Mouse (Mus musculus): ENCODE results near the gene Slc16a5. TPM values are rescaled to one million over a fixed set of nuclear protein-coding genes. Genes with fewer than 3 reads are reported as not detected.

The Slc16a5 gene
- not detected in 2 replicates for polyA plus RNA-seq (2011; ENCODE audit: insufficient read depth, insufficient read length, low read depth, missing spikeins)

DNA sequence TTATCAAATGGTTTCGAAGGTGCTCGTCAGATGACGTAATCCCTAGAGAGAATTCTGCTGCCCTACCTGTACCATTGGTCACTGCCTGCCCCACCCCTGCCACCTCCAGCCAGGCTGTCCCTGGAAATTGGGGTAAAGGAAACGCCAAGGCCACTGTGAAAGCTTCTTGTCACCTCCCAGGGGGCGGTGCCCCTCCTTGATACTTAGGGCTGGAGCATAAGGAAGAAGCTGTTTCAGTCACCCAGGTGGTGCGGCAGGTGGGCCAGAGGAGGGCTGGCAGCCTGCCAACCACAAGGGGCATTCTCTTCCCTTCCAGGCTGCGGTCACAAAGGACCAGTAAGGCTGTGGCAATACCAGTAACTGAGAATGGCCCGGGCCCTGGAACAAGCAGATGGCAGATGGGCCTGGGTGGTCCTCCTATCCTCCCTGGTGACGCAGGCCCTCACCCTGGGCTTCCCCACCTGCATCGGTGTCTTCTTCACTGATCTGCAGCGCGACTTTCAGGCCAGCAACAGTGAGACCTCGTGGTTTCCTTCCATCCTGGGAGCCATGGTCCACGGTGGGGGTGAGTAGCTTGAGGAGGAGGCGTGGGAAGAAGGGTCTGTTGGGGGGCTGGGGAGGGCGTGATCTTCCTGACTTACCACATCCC is at the start of gene Slc16a5:
Gene Slc16a5, plus strand, starts transcription at position 232 of the 649 bp plus-strand sequence.
- no peak within 1 kb of the TSS for H3K9ac ChIP-seq (ENCODE audit: low read depth, poor library complexity, severe bottlenecking)
- no peaks in the 10 kb centered on the region for H3K36me3 ChIP-seq (ENCODE audit: control insufficient read depth, insufficient read depth, low read length, poor library complexity, severe bottlenecking)
- peaks cover 17% of the 10 kb centered on the region for H3K4me1 ChIP-seq (ENCODE audit: control insufficient read depth, insufficient read depth, low read length)
- TF ChIP-seq EP300 (IDR thresholded peaks at IDR 0.05; ENCODE audit: insufficient read depth, low read depth, low read length) (no peak), CTCF (IDR thresholded peaks at IDR 0.05; ENCODE audit: low read depth, low read length) (no peak), POLR2A (IDR thresholded peaks at IDR 0.05; ENCODE audit: insufficient read depth, low read length) (no peak)
- no peak within 1 kb of the TSS for H3K27ac ChIP-seq (ENCODE audit: insufficient read depth, low read length)
- H3K27me3 ChIP-seq (ENCODE audit: control insufficient read depth, insufficient read depth, low read length, poor library complexity, severe bottlenecking) = no peaks in the 10 kb centered on the region
- no peaks in the 10 kb centered on the region for H3K9me3 ChIP-seq (replicated peaks; ENCODE audit: control insufficient read depth, insufficient read depth, low read length, poor library complexity, severe bottlenecking)
- no peak within 1 kb of the TSS for H3K4me3 ChIP-seq (ENCODE audit: low read depth, low read length)

DNA sequence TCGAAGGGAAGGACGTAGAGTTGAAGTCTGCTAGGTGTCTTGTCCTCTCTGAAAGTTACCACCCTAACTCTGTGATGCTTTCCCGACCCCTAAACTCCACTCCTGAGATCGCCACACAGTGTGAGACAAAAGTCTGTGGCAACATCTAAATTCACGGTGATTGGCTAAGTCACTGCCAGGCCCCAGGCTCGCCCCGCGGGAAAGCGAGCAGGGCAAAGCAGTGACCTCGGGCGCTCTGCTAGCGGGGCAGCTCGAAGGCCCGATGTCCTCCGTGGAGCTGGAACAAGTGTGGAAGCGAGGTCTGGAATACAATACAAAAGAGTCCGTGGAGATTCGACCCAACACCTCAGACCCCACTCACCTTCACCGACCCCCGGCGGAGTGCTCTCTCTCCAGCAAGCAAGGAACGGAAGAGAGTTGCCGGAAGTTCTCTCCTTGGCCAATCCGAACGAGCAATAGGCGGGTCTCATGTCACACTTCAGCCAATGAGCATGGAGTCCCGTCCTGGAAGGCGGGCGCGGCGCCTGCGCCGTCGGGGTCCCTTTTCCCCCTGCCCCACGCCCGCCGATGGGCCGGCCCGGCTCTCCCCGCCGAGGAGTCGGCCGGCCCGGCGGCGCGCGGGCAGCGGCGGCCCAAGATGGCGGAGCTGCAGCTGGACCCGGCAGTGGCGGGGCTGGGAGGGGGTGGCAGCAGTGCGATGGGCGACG is 42.6 kb upstream of the Slc16a5 start, which contains the start of the genes Atp5h and Kctd2:
Gene Atp5h, minus strand, starts transcription at position 432 of the 707 bp plus-strand sequence.
Gene Kctd2, plus strand, starts transcription at position 598 of the 707 bp plus-strand sequence.
- no peak for TF ChIP-seq POLR2A (IDR thresholded peaks at IDR 0.05; ENCODE audit: insufficient read depth, low read length)
- TF ChIP-seq CTCF (IDR thresholded peaks at IDR 0.05; ENCODE audit: low read depth, low read length) = no peak
- TF ChIP-seq EP300 (IDR thresholded peaks at IDR 0.05; ENCODE audit: insufficient read depth, low read depth, low read length) = no peak
- Histone ChIP-seq H3K4me3 (ENCODE audit: low read depth, low read length) (peak within 1 kb of the TSS; percentile 100), H3K4me1 (ENCODE audit: control insufficient read depth, insufficient read depth, low read length) (no peaks in the 10 kb centered on the region), H3K9me3 (replicated peaks; ENCODE audit: control insufficient read depth, insufficient read depth, low read length, poor library complexity, severe bottlenecking) (no peaks in the 10 kb centered on the region), H3K9ac (ENCODE audit: low read depth, poor library complexity, severe bottlenecking) (peak within 1 kb of the TSS; percentile 86), H3K27me3 (ENCODE audit: control insufficient read depth, insufficient read depth, low read length, poor library complexity, severe bottlenecking) (no peaks in the 10 kb centered on the region), H3K27ac (ENCODE audit: insufficient read depth, low read length) (0 out of 2 replicates have a peak within 1 kb of the TSS, but pooled peaks have one; percentile 5), H3K36me3 (ENCODE audit: control insufficient read depth, insufficient read depth, low read length, poor library complexity, severe bottlenecking) (peaks cover 19% of the 10 kb centered on the region)

DNA sequence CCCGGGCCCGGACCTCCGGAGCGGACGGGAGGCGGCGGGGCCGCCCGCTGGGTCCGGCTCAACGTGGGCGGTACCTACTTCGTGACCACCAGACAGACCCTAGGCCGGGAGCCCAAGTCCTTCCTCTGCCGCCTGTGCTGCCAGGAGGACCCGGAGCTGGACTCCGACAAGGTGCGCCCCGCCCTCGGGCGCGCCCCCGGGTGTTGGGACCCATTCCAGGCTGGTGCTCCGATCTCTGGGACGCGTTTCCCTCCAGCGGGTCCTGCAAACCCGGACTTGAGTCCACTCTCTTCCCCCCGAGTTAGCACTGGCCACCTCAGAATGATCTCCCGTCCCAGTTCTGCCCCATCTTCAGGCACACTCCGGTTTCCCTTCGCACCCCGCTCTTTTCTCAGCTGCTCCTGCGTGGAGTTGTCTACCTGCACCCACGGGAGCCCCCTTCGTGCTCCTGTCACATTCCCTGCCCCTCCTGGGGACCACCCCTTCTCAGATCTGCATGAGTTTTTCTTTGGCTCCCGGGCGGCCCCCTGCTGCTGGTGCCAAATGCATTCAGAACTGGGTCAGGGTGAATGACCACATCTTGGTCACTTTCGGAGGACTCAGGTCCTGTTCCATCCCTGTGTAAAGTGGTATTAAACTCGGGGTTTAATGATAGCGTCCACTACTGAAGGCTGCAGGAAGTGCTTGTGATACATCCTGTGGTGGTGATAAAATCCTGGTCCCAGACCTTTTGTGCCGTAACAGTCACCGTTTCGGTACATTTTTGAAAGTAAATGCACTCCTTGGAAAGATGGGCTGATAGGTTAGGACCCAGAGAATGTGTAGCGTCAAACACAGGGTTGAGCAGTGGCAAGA is 41.7 kb upstream of the Slc16a5 start:
- Histone ChIP-seq H3K4me3 (ENCODE audit: low read depth, low read length) (peak overlapping the region; percentile 97), H3K4me1 (ENCODE audit: control insufficient read depth, insufficient read depth, low read length) (no peaks in the 10 kb centered on the region), H3K27me3 (ENCODE audit: control insufficient read depth, insufficient read depth, low read length, poor library complexity, severe bottlenecking) (no peaks in the 10 kb centered on the region), H3K27ac (ENCODE audit: insufficient read depth, low read length) (no peak overlapping the region), H3K9ac (ENCODE audit: low read depth, poor library complexity, severe bottlenecking) (peak overlapping the region; percentile 83), H3K9me3 (replicated peaks; ENCODE audit: control insufficient read depth, insufficient read depth, low read length, poor library complexity, severe bottlenecking) (no peaks in the 10 kb centered on the region), H3K36me3 (ENCODE audit: control insufficient read depth, insufficient read depth, low read length, poor library complexity, severe bottlenecking) (peaks cover 13% of the 10 kb centered on the region)
- no peak for TF ChIP-seq CTCF (IDR thresholded peaks at IDR 0.05; ENCODE audit: low read depth, low read length)
- TF ChIP-seq EP300 (IDR thresholded peaks at IDR 0.05; ENCODE audit: insufficient read depth, low read depth, low read length) = no peak
- no peak for TF ChIP-seq POLR2A (IDR thresholded peaks at IDR 0.05; ENCODE audit: insufficient read depth, low read length)

DNA sequence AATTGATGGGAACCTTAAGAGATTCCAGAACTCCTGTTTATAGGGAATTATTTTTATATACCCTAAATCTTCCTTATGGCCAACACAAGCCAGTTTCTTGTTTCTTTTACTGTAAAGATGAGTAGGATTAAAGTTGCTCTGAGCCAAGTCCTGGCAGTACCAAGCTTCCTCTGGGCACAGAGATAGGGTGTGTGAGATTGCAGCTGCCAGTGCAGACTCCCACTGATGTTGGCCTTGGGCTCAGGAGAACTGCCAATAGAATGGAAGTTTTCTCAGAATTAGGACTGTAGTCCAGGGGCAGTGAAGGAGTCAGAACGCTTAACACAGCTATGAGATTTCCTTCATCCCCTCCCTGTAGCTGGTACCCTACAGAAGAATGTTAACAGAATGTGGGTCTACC is 40.9 kb upstream of the Slc16a5 start:
- H3K9ac ChIP-seq (ENCODE audit: low read depth, poor library complexity, severe bottlenecking) = no peak overlapping the region
- no peaks in the 10 kb centered on the region for H3K4me1 ChIP-seq (ENCODE audit: control insufficient read depth, insufficient read depth, low read length)
- peaks cover 6% of the 10 kb centered on the region for H3K36me3 ChIP-seq (ENCODE audit: control insufficient read depth, insufficient read depth, low read length, poor library complexity, severe bottlenecking)
- no peaks in the 10 kb centered on the region for H3K27me3 ChIP-seq (ENCODE audit: control insufficient read depth, insufficient read depth, low read length, poor library complexity, severe bottlenecking)
- no peaks in the 10 kb centered on the region for H3K9me3 ChIP-seq (replicated peaks; ENCODE audit: control insufficient read depth, insufficient read depth, low read length, poor library complexity, severe bottlenecking)
- H3K4me3 ChIP-seq (ENCODE audit: low read depth, low read length) = no peak overlapping the region
- H3K27ac ChIP-seq (ENCODE audit: insufficient read depth, low read length) = no peak overlapping the region
- TF ChIP-seq CTCF (IDR thresholded peaks at IDR 0.05; ENCODE audit: low read depth, low read length) = no peak
- no peak for TF ChIP-seq EP300 (IDR thresholded peaks at IDR 0.05; ENCODE audit: insufficient read depth, low read depth, low read length)

DNA sequence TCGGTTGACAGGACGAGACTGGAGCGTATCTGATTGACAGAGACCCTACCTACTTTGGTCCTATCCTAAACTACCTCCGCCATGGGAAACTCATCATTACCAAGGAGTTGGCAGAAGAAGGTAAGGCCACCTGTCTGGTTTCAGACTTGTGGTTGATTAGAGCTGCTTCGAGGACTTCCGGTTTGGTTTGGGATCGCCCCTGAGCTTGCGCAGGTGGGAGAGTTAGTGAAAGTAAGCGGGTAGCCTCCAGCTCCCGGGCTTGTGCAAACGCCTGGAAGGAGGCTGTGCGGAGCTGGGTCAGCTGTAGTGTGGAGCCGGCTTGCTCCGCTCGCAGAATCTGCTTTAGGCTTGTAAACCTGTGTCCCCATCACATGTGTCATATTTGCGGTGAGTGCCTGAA is 40.3 kb upstream of the Slc16a5 start:
- Histone ChIP-seq H3K9me3 (replicated peaks; ENCODE audit: control insufficient read depth, insufficient read depth, low read length, poor library complexity, severe bottlenecking) (no peaks in the 10 kb centered on the region), H3K27me3 (ENCODE audit: control insufficient read depth, insufficient read depth, low read length, poor library complexity, severe bottlenecking) (no peaks in the 10 kb centered on the region), H3K27ac (ENCODE audit: insufficient read depth, low read length) (no peak overlapping the region), H3K36me3 (ENCODE audit: control insufficient read depth, insufficient read depth, low read length, poor library complexity, severe bottlenecking) (peaks cover 2% of the 10 kb centered on the region; the same call in 1 of the 2 replicates), H3K4me3 (ENCODE audit: low read depth, low read length) (0 out of 2 replicates have a peak overlapping the region, but pooled peaks have one; percentile 11), H3K9ac (ENCODE audit: low read depth, poor library complexity, severe bottlenecking) (0 out of 2 replicates have a peak overlapping the region, but pooled peaks have one; percentile 23), H3K4me1 (ENCODE audit: control insufficient read depth, insufficient read depth, low read length) (no peaks in the 10 kb centered on the region)
- TF ChIP-seq EP300 (IDR thresholded peaks at IDR 0.05; ENCODE audit: insufficient read depth, low read depth, low read length) (no peak), CTCF (IDR thresholded peaks at IDR 0.05; ENCODE audit: low read depth, low read length) (no peak), POLR2A (IDR thresholded peaks at IDR 0.05; ENCODE audit: insufficient read depth, low read length) (no peak)
